Mouse (Mus musculus): ENCODE measurements around the gene Lgals3bp.

DNA sequence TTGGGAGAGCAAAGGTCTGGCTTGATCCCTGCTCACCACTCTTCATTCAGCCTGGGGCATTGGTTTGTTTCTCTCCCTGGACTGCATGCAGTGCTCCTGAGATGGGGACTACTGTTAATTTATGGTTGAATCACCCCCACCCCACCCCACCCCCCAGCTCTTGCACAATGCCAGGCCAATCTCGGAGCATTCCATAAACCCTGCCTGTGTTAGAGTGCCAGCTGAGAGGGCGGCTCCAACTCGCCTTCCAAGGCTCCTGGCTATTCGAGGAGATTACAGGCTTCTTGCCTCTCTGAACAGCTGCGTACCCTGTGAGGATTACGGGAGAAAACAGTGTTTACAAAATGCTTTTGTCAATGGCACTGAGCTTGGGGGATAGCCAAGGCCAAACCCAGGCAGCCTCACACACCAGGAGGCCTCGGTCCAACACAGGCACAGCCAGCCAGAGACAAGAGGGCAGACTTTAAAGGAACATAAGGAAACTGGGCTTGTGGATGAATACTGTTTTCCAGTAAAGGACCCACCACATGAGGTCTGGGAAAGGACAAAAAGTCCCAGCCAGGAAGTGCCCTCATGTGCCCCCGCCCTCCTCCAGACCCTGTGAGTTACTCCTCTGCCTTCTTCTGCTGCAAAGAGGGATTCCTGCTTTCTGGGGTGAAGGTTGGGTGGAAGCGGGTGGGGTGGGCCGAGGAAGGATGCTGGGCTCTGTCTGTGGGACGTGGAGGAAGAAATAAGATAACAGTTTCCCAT is 36.9 kb upstream of the Lgals3bp start:
- TF ChIP-seq CTCF (IDR thresholded peaks at IDR 0.05; ENCODE audit: control insufficient read depth, insufficient read depth, low read length) (no peak), POLR2A (IDR thresholded peaks at IDR 0.05; ENCODE audit: borderline replicate concordance, control insufficient read depth, low read depth, low read length) (no peak)

All from bone marrow, adult 2 months (tissue).